Mouse (Mus musculus) heart, adult 11 months (tissue): ENCODE results near the gene Rem1.
A peak's percentile ranks its signal among the peaks of the same experiment; 100 is the strongest.

Source experiments
- DNase-seq: peaks from one replicate; pipeline ENCODE4 v3.0.0; 2022

Rem1 gene

DNA sequence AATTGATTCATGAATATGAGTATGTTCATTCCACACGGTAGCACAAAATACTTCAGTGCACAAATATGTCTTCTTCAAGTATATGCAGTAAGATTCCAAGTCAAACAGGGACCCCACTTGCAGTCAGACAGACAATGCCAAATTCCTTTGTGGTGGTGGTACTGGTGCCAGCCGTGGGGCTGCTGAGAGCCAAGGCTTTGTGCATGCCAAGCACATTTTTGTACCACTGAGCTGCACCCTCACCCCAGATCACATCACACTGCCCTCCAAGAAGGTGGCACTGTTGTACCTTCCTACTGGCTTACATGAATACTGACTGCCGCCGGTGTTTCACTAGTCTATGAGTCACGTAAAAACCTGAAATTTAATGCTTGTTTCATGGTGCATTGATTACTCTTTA lies 52.2 kb downstream of the Rem1 start:
- DNase-seq: peak; percentile 90

DNA sequence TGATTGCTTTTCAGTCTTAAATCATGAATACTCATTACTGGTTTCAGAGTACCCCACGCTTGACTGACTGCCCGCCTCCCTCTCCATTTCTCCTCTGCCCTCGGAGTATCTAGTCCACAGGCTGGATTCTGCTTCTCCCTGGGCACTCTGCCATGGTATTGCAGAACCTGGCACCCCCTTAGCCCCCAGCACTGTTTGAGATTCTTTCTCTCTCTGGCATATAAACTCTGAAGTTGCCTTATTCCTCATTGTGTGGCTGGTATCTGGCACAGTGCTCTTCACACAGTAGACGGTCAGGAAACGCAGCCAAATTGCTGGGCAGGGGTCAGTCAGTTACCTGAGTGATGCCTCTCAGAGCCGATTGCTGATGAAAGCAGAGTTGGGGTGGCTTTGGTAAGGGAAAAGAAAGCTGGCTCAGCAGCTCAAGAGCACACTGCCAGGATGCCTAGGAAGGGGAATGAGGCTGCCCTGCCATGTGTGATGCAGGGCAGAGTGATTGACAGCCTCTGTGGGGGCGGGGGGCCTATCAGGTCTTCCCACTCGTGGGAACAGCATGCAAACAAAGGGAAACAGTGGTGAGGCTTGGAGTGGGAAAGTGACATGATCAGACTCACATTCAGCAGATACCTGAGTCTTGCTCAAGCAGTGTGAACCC lies 53.1 kb downstream of the Rem1 start:
- DNase-seq: no peak

DNA sequence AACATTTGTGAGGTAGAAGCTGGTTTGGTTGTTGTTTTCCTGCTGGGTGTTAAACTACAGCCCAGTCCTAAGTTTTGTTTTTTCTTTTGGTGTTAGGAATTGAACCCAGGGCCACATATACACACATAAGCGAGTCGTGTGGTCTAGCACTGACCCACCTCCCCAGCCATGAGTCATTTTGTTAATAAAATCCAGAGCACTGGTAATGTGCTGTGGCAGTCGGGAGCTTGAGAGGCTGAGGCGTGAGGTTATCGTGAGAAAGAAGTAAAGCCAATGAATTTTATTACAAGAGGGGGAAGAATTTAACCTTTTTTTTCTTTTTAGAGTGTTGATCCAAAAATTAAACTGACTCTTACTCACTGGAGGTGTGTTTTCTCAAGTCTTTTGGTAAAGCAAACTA lies 56.3 kb downstream of the Rem1 start:
- no peak for DNase-seq
